Mouse (Mus musculus) cortical plate, adult 2 months (tissue): Measurements from ENCODE around the gene Srsf1. TPM values are rescaled to one million over a fixed set of nuclear protein-coding genes. Genes with fewer than 3 reads are reported as not detected.

Experiments
- H3K27ac ChIP-seq: fragments of 200-500 bp; 2 replicates; pipeline ENCODE4 v1.5.1; 2012; ENCODE audit warnings: low read length, control low read depth, inconsistent platforms; ENCODE audit not compliant: insufficient read depth
- H3K4me1 ChIP-seq: fragments of 200-500 bp; 2 replicates; pipeline ENCODE4 v1.6.1; 2011; ENCODE audit warnings: low read length; ENCODE audit not compliant: control insufficient read depth, insufficient read depth
- H3K4me3 ChIP-seq: fragments of 200-500 bp; 2 replicates; pipeline ENCODE4 v1.5.1; 2011; ENCODE audit warnings: mild to moderate bottlenecking, low read length, control low read depth; ENCODE audit not compliant: insufficient read depth
- CTCF ChIP-seq: fragments of 200-500 bp; IDR thresholded peaks from 2 replicates; pipeline ENCODE4 v1.5.1; 2011; ENCODE audit warnings: mild to moderate bottlenecking, control low read depth, low read length; ENCODE audit not compliant: insufficient read depth; ENCODE audit errors: extremely low read depth
- POLR2A ChIP-seq: fragments of 200-500 bp; IDR thresholded peaks from 2 replicates; pipeline ENCODE4 v1.6.1; 2011; ENCODE audit warnings: mild to moderate bottlenecking, low read length, control low read depth; ENCODE audit not compliant: insufficient read depth; ENCODE audit errors: extremely low read depth
- polyA plus RNA-seq: library from polyadenylated mRNA; depleted of rRNA; stranded (reverse); fragments of >200 nt; gene quantifications from 2 replicates; pipeline ENCODE4 v1.2.3, GENCODE M21; 2012

Srsf1 gene
- polyA plus RNA-seq, 1 experiment = 229 TPM

DNA sequence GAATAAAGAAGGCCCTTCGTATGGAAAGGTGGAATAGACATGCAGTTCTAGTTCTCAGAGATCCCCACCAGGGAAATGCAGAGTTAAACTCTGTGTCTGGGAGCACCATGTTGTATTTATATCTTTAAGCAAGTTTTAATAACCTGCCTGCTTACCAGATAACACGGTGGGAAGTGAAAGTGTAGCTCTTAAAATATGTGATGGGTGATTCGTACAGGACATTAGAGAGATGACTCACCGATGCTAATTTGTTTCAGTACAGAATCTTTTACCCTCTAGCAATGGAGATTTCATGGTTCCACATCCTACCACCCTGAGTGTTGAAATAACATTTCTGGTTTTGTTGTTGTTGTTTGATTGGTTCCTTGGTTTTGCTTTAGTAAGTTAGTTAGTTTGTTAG, 23.2 kb downstream of the Srsf1 start:
- H3K4me3 ChIP-seq = no peak overlapping the region
- peaks cover 3% of the 10 kb centered on the region for H3K4me1 ChIP-seq
- no peak overlapping the region for H3K27ac ChIP-seq

DNA sequence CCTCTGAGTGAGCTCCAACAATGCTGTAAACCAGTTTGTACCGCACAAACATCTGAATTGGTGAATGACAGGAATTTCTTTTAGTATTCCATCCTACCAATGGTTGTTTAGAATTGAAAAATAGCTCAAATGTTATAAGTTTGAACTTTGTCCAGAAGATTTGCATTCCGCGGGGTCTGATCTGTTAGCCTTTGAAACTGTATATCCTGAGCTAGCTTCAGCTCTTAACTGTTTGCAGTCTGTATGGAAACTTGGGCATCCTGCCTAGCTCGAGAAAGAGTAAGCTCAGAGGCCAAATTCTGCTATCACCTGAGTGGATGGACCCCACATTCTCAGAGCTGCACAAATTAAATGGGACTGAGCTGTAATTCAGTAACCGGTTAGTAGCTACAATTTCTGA, 23.9 kb downstream of the Srsf1 start:
- no peak overlapping the region for H3K4me3 ChIP-seq
- no peak overlapping the region for H3K27ac ChIP-seq
- peaks cover 4% of the 10 kb centered on the region for H3K4me1 ChIP-seq
- TF ChIP-seq POLR2A (no peak), CTCF (no peak)

More for the DNA sequence above, 23.2 kb downstream of the Srsf1 start:
- no peak for TF ChIP-seq POLR2A

DNA sequence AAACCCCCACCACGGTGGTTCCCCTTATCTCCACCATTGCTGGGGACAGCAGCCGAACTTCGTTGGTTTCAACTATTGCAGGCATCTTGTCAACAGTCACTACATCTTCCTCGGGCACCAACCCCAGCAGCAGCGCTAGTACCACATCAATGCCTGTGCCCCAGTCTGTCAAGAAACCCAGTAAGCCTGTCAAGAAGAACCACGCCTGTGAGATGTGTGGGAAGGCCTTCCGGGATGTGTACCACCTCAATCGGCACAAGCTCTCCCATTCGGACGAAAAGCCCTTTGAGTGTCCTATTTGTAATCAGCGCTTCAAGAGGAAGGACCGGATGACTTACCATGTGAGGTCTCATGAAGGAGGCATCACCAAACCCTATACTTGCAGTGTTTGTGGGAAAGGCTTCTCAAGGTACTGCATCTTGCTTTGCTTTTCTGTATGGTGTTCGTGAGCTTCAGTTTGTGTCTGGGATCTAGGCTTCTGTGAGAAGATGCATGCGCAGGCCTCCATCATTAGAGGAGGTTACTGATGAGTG, 26.2 kb downstream of the Srsf1 start:
- TF ChIP-seq POLR2A (no peak), CTCF (no peak)
- Histone ChIP-seq H3K4me1 (peaks cover 5% of the 10 kb centered on the region), H3K27ac (no peak overlapping the region), H3K4me3 (no peak overlapping the region)

- H3K4me3 ChIP-seq = no peak overlapping the region
- H3K4me1 ChIP-seq = peaks cover 5% of the 10 kb centered on the region
- TF ChIP-seq CTCF (no peak), POLR2A (no peak)
- H3K27ac ChIP-seq = no peak overlapping the region
These were observed 28.5 kb downstream of the Srsf1 start for GRCm38 (mm10) chr11:88075701-88076100.

- Histone ChIP-seq H3K27ac (no peak overlapping the region), H3K4me3 (no peak overlapping the region), H3K4me1 (peaks cover 5% of the 10 kb centered on the region)
- TF ChIP-seq CTCF (no peak), POLR2A (no peak)
These were observed 29.2 kb downstream of the Srsf1 start for GRCm38 (mm10) chr11:88076394-88076793.

DNA sequence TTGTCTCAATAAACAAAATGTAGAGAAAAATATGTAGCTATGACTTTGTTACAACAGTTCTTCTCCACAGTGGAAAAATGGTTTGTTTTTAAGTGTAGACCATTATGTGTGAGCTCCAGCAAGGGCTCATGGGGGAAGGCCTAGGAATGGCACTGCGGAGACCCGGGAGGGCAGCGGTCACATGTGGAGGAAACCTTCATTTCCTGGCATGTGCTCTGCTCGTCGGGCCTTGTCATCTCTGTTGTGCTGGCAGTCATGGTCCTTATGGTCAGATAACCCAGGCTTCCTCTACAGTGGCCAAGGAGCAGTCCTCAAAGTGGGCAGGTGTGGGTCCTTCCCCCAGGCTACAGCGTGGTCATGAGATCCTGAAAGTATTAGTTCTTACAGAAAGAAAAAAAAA, 36.5 kb downstream of the Srsf1 start:
- no peaks in the 10 kb centered on the region for H3K4me1 ChIP-seq
- TF ChIP-seq POLR2A (no peak), CTCF (no peak)
- no peak overlapping the region for H3K4me3 ChIP-seq
- H3K27ac ChIP-seq = no peak overlapping the region

GRCm38 (mm10) chr11:88086737-88087627, 39.8 kb downstream of the Srsf1 start:
- TF ChIP-seq CTCF (no peak), POLR2A (peak; percentile 43; the same call in 1 of the 2 replicates)
- peak overlapping the region; percentile 27 for H3K4me3 ChIP-seq
- no peaks in the 10 kb centered on the region for H3K4me1 ChIP-seq
- H3K27ac ChIP-seq = 0 out of 2 replicates have a peak overlapping the region, but pooled peaks have one; percentile 5

- no peak overlapping the region for H3K27ac ChIP-seq
- TF ChIP-seq CTCF (no peak), POLR2A (no peak)
- H3K4me1 ChIP-seq = no peaks in the 10 kb centered on the region
- no peak overlapping the region for H3K4me3 ChIP-seq
These were observed 42.0 kb downstream of the Srsf1 start for GRCm38 (mm10) chr11:88089150-88089549.

DNA sequence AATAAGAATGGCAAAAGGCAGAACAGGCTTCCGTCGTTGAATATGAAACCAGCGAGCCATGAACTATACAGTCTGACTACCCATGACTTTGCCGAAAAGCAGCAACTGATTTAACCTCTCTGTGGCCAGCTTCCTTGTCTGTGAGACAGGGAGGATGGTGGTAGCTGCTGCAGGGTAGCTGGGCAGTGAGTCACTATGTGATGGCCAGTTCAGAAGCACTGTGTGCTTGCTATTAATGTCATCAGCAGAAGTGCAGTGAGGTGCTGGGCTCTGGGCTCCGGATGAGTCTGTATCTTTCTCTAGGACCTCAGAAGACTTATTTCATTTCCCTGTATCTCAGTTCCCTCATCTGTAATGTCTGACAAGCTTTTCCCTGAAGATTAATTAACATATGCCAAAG, 43.1 kb downstream of the Srsf1 start:
- no peaks in the 10 kb centered on the region for H3K4me1 ChIP-seq
- TF ChIP-seq CTCF (no peak), POLR2A (no peak)
- H3K27ac ChIP-seq = no peak overlapping the region
- no peak overlapping the region for H3K4me3 ChIP-seq

DNA sequence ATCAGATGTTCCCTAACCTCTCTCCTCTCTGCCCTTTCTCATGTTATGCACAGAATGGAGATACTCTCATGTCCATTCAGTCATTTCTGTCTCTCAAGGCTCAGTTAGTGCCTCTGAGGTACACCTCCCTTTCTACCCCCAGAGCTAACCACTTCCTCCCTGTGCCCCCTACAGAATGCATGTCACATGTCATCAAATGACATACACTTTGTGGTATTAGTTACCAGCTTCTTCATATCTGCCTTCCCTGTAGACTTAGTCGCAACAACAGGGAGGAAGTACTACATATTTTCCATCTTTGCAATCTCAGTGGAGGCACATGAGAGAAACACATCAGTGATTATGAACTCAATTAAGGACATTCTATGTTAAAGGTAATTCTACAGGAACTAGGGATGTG, 44.8 kb downstream of the Srsf1 start:
- TF ChIP-seq POLR2A = no peak
- TF ChIP-seq CTCF = no peak
- Histone ChIP-seq H3K4me3 (no peak overlapping the region), H3K4me1 (no peaks in the 10 kb centered on the region), H3K27ac (no peak overlapping the region)
